Mouse (Mus musculus) liver, embryonic 13.5 days (tissue): ENCODE measurements around the gene Disc1. TPM values are rescaled to one million over a fixed set of nuclear protein-coding genes. Genes with fewer than 3 reads are reported as not detected.

ENCODE experiments used
- ATAC-seq: fragments of 200-750 bp; cut with Nextera tagmentation; 2 replicates; pipeline ENCODE4 v1.8.0; 2017; ENCODE audit warnings: low read depth, mild to moderate bottlenecking, moderate number of reproducible peaks, moderate library complexity
- DNase-seq: peaks from one replicate; pipeline ENCODE4 v3.0.0; 2022
- H3K27ac ChIP-seq: fragments of 300-500 bp; sonication (generic); 2 replicates; pipeline ENCODE4 v1.5.1; 2015; ENCODE audit warnings: moderate library complexity, mild to moderate bottlenecking, inconsistent platforms
- H3K27me3 ChIP-seq: fragments of 300-500 bp; sonication (generic); 2 replicates; pipeline ENCODE4 v1.6.1; 2015; ENCODE audit warnings: mild to moderate bottlenecking, inconsistent platforms
- H3K36me3 ChIP-seq: fragments of 300-500 bp; sonication (generic); 2 replicates; pipeline ENCODE4 v1.6.1; 2015; ENCODE audit warnings: mild to moderate bottlenecking, inconsistent platforms
- H3K4me1 ChIP-seq: fragments of 300-500 bp; sonication (generic); replicated peaks from 2 replicates; pipeline ENCODE4 v1.6.1; 2015; ENCODE audit warnings: inconsistent platforms
- H3K4me2 ChIP-seq: fragments of 300-500 bp; sonication (generic); 2 replicates; pipeline ENCODE4 v1.6.1; 2015; ENCODE audit warnings: inconsistent platforms, mild to moderate bottlenecking, moderate library complexity
- H3K4me3 ChIP-seq: fragments of 300-500 bp; sonication (generic); replicated peaks from 2 replicates; pipeline ENCODE4 v1.5.1; 2015; ENCODE audit warnings: mild to moderate bottlenecking, inconsistent platforms
- H3K9ac ChIP-seq: fragments of 300-500 bp; sonication (generic); 2 replicates; pipeline ENCODE4 v1.6.1; 2015; ENCODE audit warnings: mild to moderate bottlenecking, inconsistent platforms
- H3K9me3 ChIP-seq: fragments of 300-500 bp; sonication (generic); replicated peaks from 2 replicates; pipeline ENCODE4 v1.6.1; 2016; ENCODE audit warnings: inconsistent platforms
- WGBS: fragments of 180-500 bp; shearing (Covaris S2); methylation state at CpG from one replicate; pipeline ENCODE4 v1.1.7; 2015; ENCODE audit not compliant: insufficient replicate concordance; 5-methylcytosine and 5-hydroxymethylcytosine counted together
- polyA plus RNA-seq: library from polyadenylated mRNA; unstranded; fragments of >200 nt; fragmentation: Nextera tagmentation; extraction: Ambion mirVana; gene quantifications from 2 replicates; pipeline ENCODE4 v1.2.1, GENCODE M21; 2015

Gene Disc1
- polyA plus RNA-seq, 1 experiment from 2014 or later = 0.33 TPM

DNA sequence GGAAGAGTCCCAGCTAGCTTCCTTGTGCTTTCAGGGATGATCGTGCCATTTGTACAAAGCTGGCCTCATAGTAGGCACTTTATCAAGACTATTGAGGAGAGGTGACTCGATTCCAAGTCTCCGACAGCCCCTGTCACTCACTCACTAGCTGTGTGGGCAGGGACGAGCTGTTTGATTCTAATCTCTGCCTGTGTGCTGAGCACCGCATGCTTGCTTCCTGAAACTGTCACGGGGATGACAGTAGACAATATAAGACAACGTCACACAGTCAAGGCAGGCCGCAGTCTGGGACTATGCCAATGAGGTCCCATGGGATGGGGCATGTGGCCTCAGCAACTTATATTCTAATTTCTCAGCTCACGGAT, 13.6 kb downstream of the Disc1 start:
- H3K27ac ChIP-seq = 0 out of 2 replicates have a peak overlapping the region, but pooled peaks have one; percentile 3
- H3K4me1 ChIP-seq = 0 out of 2 replicates have a peak, but pooled peaks cover 2% of the 10 kb centered on the region
- no peaks in the 10 kb centered on the region for H3K27me3 ChIP-seq
- H3K9ac ChIP-seq = no peak overlapping the region
- ATAC-seq (peak; percentile 50; the same call in 1 of the 2 replicates), DNase-seq (no peak)
- H3K4me2 ChIP-seq = peak overlapping the region; percentile 28; the same call in 1 of the 2 replicates
- 26% methylated on average over 9 of the region's 9 CpGs for WGBS
- H3K9me3 ChIP-seq = no peaks in the 10 kb centered on the region
- no peaks in the 10 kb centered on the region for H3K36me3 ChIP-seq
- H3K4me3 ChIP-seq = no peak overlapping the region

DNA sequence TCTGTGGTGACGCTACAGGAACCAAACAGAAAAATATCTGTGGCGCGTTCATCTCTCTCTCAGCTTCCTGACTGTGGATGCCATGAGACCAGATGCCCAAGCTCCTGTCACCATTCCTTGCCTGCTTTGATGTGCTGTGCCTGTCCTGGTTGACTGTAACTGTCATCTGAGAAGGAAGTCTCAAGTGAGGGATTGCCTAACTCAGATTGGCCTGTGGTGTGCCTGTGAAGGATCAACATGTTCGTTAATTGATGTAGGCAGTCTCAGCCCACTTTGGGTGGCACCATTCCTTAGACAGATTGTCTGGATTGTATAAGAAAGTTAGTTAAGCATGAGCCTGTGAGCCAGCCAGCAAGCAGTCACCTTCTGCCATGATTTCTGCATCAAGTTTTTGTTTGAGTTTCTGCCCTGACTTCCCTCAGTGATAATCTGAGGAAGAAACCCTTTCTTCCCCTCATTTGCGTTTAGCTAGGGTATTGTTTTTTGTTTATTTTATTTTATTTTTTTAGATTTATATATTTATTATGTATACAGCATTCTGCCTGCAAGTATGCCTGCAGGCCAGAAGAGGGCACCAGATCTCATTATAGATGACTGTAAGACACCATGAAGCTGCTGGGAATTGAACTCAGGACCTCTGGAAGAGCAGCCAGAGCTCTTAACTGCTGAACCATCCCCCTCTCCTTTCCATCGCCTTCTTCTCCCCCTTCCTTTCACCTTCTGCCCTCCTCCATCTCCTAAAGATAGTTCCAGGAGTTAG, 14.3 kb downstream of the Disc1 start:
- H3K9me3 ChIP-seq = no peaks in the 10 kb centered on the region
- ATAC-seq (no peak), DNase-seq (no peak)
- H3K4me3 ChIP-seq = no peak overlapping the region
- no peak overlapping the region for H3K9ac ChIP-seq
- H3K27ac ChIP-seq = no peak overlapping the region
- H3K4me2 ChIP-seq = no peak overlapping the region
- 61% methylated on average over 6 of the region's 6 CpGs for WGBS
- H3K27me3 ChIP-seq = no peaks in the 10 kb centered on the region
- H3K4me1 ChIP-seq = 0 out of 2 replicates have a peak, but pooled peaks cover 2% of the 10 kb centered on the region
- H3K36me3 ChIP-seq = no peaks in the 10 kb centered on the region

DNA sequence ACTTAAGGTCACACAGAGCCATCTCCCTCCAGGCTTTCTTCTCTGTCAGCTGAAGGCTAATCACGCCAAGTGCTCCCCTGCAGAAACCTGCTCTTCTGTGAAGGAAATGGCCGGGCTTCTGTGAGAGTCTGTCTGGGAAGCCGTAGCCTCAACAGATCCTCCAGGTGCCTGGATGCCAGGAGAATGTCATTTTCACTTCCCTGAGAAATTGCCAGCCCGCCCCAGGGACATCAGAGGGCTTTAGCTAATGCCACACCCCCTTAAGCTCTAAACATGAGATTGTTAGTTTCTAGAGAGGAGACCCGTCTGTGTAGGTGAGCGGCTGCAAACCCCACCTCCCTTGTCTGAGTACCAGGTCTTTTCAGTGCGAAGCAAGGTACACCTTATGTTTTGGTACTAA, 15.3 kb downstream of the Disc1 start:
- Histone ChIP-seq H3K36me3 (no peaks in the 10 kb centered on the region), H3K4me3 (no peak overlapping the region), H3K27ac (no peak overlapping the region), H3K27me3 (no peaks in the 10 kb centered on the region), H3K4me2 (no peak overlapping the region), H3K9me3 (no peaks in the 10 kb centered on the region), H3K4me1 (0 out of 2 replicates have a peak, but pooled peaks cover 2% of the 10 kb centered on the region), H3K9ac (no peak overlapping the region)
- ATAC-seq = no peak
- no peak for DNase-seq
- 61% methylated on average over 7 of the region's 7 CpGs for WGBS

DNA sequence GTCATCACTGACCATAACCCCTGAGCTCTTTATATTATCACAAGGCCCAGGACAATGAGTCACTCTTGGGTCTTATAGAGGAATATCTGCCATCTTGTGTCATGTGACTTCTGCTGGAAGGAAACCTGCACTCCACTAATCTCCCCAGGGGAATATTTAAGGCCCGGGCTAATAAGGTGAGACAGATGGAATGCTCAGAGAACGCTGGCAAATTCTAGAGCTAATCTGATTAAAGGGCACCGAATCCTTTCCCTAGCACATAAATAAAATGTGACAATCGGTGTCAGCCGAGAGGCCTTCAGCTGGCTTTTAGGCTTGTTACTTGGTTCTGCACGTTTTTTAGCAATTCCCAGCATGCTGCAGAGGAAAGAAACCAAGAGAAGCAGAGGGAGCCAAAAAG, 15.7 kb downstream of the Disc1 start:
- H3K4me2 ChIP-seq = no peak overlapping the region
- ATAC-seq = no peak
- H3K36me3 ChIP-seq = no peaks in the 10 kb centered on the region
- no peak for DNase-seq
- no peak overlapping the region for H3K9ac ChIP-seq
- WGBS = 61% methylated on average over 6 of the region's 6 CpGs
- H3K4me1 ChIP-seq = 0 out of 2 replicates have a peak, but pooled peaks cover 2% of the 10 kb centered on the region
- H3K9me3 ChIP-seq = no peaks in the 10 kb centered on the region
- H3K27ac ChIP-seq = no peak overlapping the region
- no peak overlapping the region for H3K4me3 ChIP-seq
- H3K27me3 ChIP-seq = no peaks in the 10 kb centered on the region

DNA sequence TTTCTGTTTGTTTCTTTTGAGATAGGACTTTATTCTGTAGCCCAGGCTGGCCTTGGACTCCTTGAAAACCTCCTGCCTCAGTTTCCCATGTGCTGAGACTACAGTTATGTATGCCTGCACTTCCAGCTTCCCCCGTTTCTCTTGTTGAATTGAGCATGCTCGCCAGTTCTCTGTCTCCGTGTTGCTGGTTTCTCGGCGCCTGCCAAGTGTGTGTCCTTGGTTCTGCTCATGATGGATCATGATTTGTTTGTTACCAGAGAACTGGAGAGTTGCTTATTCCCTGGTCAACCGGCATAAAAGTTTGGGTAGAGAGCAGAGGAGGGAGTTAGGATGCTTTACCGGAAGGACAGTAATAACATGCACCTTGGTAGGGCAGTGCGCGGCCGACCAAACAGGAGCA, 20.1 kb downstream of the Disc1 start:
- Histone ChIP-seq H3K4me3 (no peak overlapping the region), H3K9me3 (no peaks in the 10 kb centered on the region), H3K27ac (no peak overlapping the region), H3K9ac (no peak overlapping the region), H3K27me3 (no peaks in the 10 kb centered on the region), H3K36me3 (no peaks in the 10 kb centered on the region), H3K4me2 (no peak overlapping the region), H3K4me1 (no peaks in the 10 kb centered on the region)
- DNase-seq (no peak), ATAC-seq (no peak)
- WGBS = 77% methylated on average over 10 of the region's 10 CpGs

DNA sequence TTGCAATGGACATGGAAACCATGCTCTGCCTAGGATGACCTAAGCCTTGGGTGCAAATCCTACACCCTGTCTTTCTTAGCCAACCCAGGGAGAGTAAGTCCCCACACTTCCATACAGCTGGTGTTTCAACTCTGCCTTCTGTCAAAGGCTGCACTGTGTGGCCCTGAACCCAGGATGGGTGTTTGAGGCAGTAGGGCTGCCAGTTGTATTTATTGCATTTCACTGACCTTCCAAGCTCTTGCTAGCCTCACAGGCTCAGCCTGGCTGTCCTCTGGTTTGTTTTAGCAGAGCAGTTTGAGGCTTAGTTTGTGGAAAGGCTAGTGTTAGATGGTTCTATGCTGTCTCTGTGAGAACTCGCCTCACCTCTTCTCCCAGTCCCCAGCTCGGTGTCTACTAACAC, 20.6 kb downstream of the Disc1 start:
- ATAC-seq = no peak
- DNase-seq = no peak
- 68% methylated on average over 2 of the region's 2 CpGs for WGBS
- no peak overlapping the region for H3K9ac ChIP-seq
- H3K36me3 ChIP-seq = no peaks in the 10 kb centered on the region
- H3K4me1 ChIP-seq = no peaks in the 10 kb centered on the region
- H3K9me3 ChIP-seq = no peaks in the 10 kb centered on the region
- H3K4me2 ChIP-seq = no peak overlapping the region
- H3K4me3 ChIP-seq = no peak overlapping the region
- H3K27me3 ChIP-seq = no peaks in the 10 kb centered on the region
- H3K27ac ChIP-seq = no peak overlapping the region

DNA sequence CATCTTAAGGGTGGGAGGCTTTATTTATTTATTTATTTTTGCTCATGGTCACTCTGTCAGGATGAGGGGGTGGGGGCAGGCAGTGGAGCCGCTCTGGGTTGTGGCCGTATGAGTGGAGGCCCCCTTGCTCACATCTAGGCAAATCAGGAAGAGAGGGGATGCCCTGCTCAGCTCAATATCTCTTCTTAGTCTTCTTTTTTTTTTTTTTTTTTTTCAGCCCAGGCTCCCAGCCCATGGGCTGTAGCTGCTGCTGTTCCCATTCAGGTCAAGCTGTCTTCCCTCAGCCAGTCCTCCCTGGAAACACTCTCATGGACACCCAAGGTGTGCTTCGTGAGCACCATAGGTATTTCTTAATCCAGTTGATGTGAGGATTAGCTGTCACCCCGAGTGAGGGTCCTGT, 21.4 kb downstream of the Disc1 start:
- no peaks in the 10 kb centered on the region for H3K27me3 ChIP-seq
- WGBS = 62% methylated on average over 4 of the region's 4 CpGs
- no peak overlapping the region for H3K4me2 ChIP-seq
- no peak overlapping the region for H3K4me3 ChIP-seq
- no peaks in the 10 kb centered on the region for H3K36me3 ChIP-seq
- H3K9ac ChIP-seq = no peak overlapping the region
- no peak overlapping the region for H3K27ac ChIP-seq
- 0 out of 2 replicates have a peak, but pooled peaks cover 2% of the 10 kb centered on the region for H3K4me1 ChIP-seq
- H3K9me3 ChIP-seq = no peaks in the 10 kb centered on the region
- no peak for ATAC-seq
- DNase-seq = no peak

DNA sequence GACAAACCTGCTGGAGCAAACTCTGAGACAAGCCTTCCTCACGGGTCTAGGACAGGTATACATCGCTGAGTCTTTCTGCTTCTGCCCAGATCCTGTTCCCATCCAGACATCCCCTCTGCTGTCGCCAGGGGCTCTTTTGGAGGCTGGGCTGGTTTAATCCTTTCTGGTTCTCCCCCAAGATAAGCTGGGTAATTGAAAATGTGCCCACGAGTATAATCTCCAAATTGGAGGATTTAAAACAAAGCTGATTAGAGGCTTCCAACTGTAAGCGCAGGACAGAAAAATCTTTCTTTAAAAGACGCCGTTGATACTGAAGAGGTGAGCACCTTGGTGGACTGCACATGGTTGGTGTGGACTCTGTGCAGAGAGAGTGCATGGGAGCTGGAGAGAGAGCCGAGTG, 23.3 kb downstream of the Disc1 start:
- ATAC-seq (no peak), DNase-seq (no peak)
- H3K27me3 ChIP-seq = no peaks in the 10 kb centered on the region
- no peak overlapping the region for H3K27ac ChIP-seq
- H3K4me2 ChIP-seq = no peak overlapping the region
- H3K4me1 ChIP-seq = 0 out of 2 replicates have a peak, but pooled peaks cover 4% of the 10 kb centered on the region
- no peak overlapping the region for H3K4me3 ChIP-seq
- H3K9ac ChIP-seq = no peak overlapping the region
- H3K36me3 ChIP-seq = no peaks in the 10 kb centered on the region
- WGBS = 60% methylated on average over 8 of the region's 8 CpGs
- no peaks in the 10 kb centered on the region for H3K9me3 ChIP-seq

DNA sequence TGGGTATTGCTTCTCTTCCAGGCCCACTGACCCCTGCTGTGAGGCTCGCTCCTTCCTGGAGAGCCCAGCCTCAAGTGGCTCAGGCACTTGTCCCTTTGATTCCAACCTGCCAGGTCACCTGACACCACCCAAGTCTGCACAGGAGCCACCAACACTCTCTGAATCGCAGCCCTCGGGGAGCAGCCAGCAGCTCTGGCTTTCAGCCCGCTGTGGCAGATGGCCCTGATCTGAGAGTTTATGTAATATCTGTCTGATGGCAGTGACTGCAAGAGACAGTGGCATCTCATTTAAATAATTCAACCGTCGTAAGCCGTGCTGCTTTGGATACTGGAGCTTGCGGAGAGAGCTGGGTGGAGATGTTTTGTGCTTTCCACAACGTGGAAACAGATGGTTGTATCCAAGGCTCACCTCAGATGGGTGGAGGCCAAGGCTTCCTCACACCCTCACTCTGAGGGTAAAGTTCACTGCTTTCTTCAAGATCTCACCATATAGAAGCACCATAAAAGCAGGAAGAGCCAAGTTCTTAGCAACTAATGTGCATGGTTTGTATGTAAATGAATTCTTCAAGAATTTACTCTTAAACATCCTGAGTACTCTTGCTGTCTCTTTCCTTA, 24.9 kb downstream of the Disc1 start:
- H3K27me3 ChIP-seq = no peaks in the 10 kb centered on the region
- peaks cover 12% of the 10 kb centered on the region; the same call in 1 of the 2 replicates for H3K4me1 ChIP-seq
- H3K36me3 ChIP-seq = no peaks in the 10 kb centered on the region
- DNase-seq (no peak), ATAC-seq (no peak)
- no peak overlapping the region for H3K4me2 ChIP-seq
- no peaks in the 10 kb centered on the region for H3K9me3 ChIP-seq
- H3K27ac ChIP-seq = no peak overlapping the region
- H3K4me3 ChIP-seq = no peak overlapping the region
- WGBS = 65% methylated on average over 9 of the region's 9 CpGs
- H3K9ac ChIP-seq = no peak overlapping the region

DNA sequence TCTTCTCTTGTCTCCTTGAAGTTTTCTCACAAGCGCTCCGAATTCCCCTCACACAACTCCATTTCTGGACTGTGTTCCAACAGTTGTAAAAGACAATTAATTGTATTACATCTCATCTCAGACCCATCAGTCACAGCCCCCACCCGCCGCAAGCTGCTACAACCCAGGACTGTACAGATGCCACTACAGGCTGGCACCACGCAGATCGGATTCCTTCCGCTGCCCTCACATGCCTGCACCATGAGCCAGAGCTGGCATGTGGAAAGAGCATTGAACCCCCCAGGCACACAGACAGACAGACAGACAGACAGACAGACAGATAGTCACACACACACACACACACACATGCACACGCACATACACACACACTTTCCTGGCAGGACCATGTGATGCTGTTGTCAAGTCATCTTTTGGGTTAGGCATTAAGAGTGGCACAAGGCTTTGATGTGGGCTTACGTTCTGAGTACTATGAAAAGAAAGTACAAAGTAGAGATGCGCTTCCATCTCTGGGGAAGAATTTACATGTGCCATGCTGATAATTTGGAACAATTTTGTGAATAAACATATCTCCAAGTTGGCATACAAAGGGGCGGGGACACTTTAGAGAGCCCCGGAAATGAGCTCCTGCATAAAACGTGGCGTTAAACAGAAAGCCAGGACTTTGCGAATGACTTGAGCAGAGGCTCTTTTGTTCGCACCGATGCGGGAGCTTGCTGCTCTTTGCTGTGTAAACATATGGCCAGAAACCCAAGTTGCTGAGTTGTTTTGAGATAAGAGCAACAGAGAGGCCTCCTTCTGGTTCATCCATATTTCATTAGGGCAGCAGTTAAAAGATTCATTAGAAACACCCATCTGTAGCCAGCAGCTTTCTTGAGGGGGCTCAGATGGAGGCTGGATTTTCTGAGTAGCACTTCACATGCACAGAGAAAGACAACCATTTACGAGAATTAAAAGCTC, 26.7 kb downstream of the Disc1 start:
- Histone ChIP-seq H3K4me2 (no peak overlapping the region), H3K4me3 (no peak overlapping the region), H3K9me3 (0 out of 2 replicates have a peak, but pooled peaks cover 2% of the 10 kb centered on the region), H3K36me3 (no peaks in the 10 kb centered on the region), H3K4me1 (peaks cover 14% of the 10 kb centered on the region; the same call in 1 of the 2 replicates), H3K27me3 (no peaks in the 10 kb centered on the region), H3K27ac (no peak overlapping the region), H3K9ac (no peak overlapping the region)
- WGBS = 64% methylated on average over 19 of the region's 19 CpGs
- no peak for ATAC-seq
- DNase-seq = no peak

DNA sequence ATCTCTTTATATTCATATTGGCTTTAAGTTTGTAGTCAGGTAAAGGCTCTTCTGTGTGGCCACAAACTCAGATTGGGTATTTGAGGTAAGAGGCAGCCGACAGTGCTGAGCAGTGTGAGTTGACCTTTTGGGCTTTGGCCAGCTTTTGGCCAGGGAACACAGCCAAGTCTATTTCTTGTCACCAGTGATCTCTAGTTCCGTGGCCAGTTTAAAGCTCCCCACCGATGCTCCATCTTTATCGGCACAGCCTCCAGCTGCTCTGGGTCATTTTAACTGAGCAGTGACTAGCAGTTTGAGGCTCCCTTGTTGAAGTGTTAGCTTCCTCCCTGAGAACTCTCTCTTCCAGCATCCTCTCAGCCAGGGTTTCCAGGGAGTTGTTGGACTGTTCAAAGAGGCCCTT, 29.8 kb downstream of the Disc1 start:
- no peak overlapping the region for H3K4me3 ChIP-seq
- H3K9ac ChIP-seq = no peak overlapping the region
- H3K4me2 ChIP-seq = no peak overlapping the region
- H3K36me3 ChIP-seq = no peaks in the 10 kb centered on the region
- peaks cover 14% of the 10 kb centered on the region; the same call in 1 of the 2 replicates for H3K4me1 ChIP-seq
- 0 out of 2 replicates have a peak, but pooled peaks cover 2% of the 10 kb centered on the region for H3K9me3 ChIP-seq
- no peaks in the 10 kb centered on the region for H3K27me3 ChIP-seq
- ATAC-seq (no peak), DNase-seq (no peak)
- WGBS = 41% methylated on average over 4 of the region's 4 CpGs
- no peak overlapping the region; the same call in 1 of the 2 replicates for H3K27ac ChIP-seq
